In the genomic region with DNA sequence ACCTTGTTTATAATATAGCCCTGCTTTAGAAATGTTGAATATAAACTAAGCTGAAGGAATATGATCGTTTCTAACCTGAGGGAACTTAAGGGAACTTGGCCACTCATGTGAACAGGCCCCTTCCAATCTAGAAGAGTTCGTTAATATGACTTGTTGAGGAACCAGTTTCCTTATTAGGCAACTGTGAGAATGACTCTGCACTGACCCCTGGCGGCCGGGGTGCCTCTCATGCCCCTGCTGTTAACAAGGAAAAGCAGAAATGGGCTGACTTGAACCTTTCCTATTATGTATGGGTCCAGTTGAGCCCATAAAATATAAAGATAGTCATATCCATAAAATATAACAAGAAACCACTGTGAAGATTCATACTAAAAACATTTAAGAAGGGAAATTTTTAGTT, we compare ENCODE assay signal across 8 mouse cellular contexts. TPM values are rescaled to one million over a fixed set of nuclear protein-coding genes. Genes with fewer than 3 reads are reported as not detected.
DNase-seq lines count a peak whose midpoint lies in the region; ATAC-seq lines count a peak whose summit lies in the region.

No protein-coding gene starts in this region.

- intact Hi-C loops in heart, postnatal 25 days (cut with DNase I) = loop anchor here (2.0 kb wide), 1 partner anchor 150 kb away; no protein-coding TSS in a partner anchor

- no peaks in the 10 kb centered on the region for H3K9me3 ChIP-seq in midbrain, embryonic 10.5 days (replicated peaks)
- no peaks in the 10 kb centered on the region for H3K9me3 ChIP-seq in midbrain, embryonic 16.5 days (replicated peaks; ENCODE audit: control insufficient read depth, low read length, poor library complexity, severe bottlenecking)
- H3K9me3 ChIP-seq in limb, embryonic 11.5 days (ENCODE audit: control insufficient read depth, low read length) = no peaks in the 10 kb centered on the region
- H3K9me3 ChIP-seq in neural tube, embryonic 11.5 days (ENCODE audit: control insufficient read depth, low read length) = no peaks in the 10 kb centered on the region

- H3K9ac ChIP-seq in midbrain, embryonic 16.5 days (ENCODE audit: low read depth, low read length) = no peak overlapping the region
- H3K9ac ChIP-seq in limb, embryonic 11.5 days (ENCODE audit: low read length) = no peak overlapping the region
- no peak overlapping the region for H3K9ac ChIP-seq in neural tube, embryonic 11.5 days (ENCODE audit: low read length)

- no peaks in the 10 kb centered on the region for H3K4me1 ChIP-seq in midbrain, embryonic 10.5 days
- no peaks in the 10 kb centered on the region for H3K4me1 ChIP-seq in midbrain, embryonic 16.5 days (ENCODE audit: control insufficient read depth, insufficient read depth, low read length)
- H3K4me1 ChIP-seq in limb, embryonic 11.5 days (ENCODE audit: control insufficient read depth, insufficient read depth, low read length) = no peaks in the 10 kb centered on the region
- no peaks in the 10 kb centered on the region for H3K4me1 ChIP-seq in neural tube, embryonic 11.5 days (ENCODE audit: control insufficient read depth, insufficient read depth, low read length)

- WGBS in midbrain, embryonic 10.5 days = 8% methylated on average over 4 of the region's 4 CpGs
- 5% methylated on average over 4 of the region's 4 CpGs for WGBS in midbrain, embryonic 16.5 days
- WGBS in limb, embryonic 11.5 days = 4% methylated on average over 4 of the region's 4 CpGs
- 8% methylated on average over 4 of the region's 4 CpGs for WGBS in neural tube, embryonic 11.5 days

- peaks cover 26% of the 10 kb centered on the region for H3K36me3 ChIP-seq in midbrain, embryonic 10.5 days
- H3K36me3 ChIP-seq in midbrain, embryonic 16.5 days (ENCODE audit: control insufficient read depth, insufficient read depth, low read length) = peaks cover 5% of the 10 kb centered on the region
- H3K36me3 ChIP-seq in limb, embryonic 11.5 days (ENCODE audit: control insufficient read depth, insufficient read depth, low read length) = peaks cover 5% of the 10 kb centered on the region; the same call in 1 of the 2 replicates
- peaks cover 2% of the 10 kb centered on the region; the same call in 1 of the 2 replicates for H3K36me3 ChIP-seq in neural tube, embryonic 11.5 days (ENCODE audit: control insufficient read depth, insufficient read depth, low read length)

- no peak overlapping the region for H3K4me2 ChIP-seq in midbrain, embryonic 16.5 days (ENCODE audit: low read length)
- no peak overlapping the region for H3K4me2 ChIP-seq in limb, embryonic 11.5 days (ENCODE audit: low read depth, severe bottlenecking)
- no peak overlapping the region for H3K4me2 ChIP-seq in neural tube, embryonic 11.5 days (ENCODE audit: low read depth)

- no peaks in the 10 kb centered on the region for H3K27me3 ChIP-seq in midbrain, embryonic 10.5 days (ENCODE audit: low read depth, poor library complexity, severe bottlenecking)
- H3K27me3 ChIP-seq in midbrain, embryonic 16.5 days (ENCODE audit: control insufficient read depth, insufficient read depth, low read depth, low read length) = no peaks in the 10 kb centered on the region
- H3K27me3 ChIP-seq in limb, embryonic 11.5 days (ENCODE audit: control insufficient read depth, insufficient read depth, low read length) = no peaks in the 10 kb centered on the region
- no peaks in the 10 kb centered on the region for H3K27me3 ChIP-seq in neural tube, embryonic 11.5 days (ENCODE audit: control insufficient read depth, insufficient read depth, low read length)

- DNase-seq in midbrain, embryonic 10.5 days (ENCODE audit: low spot score) = peak; percentile 74
- peak; percentile 70 to 74 for DNase-seq in adrenal gland, adult 18-20 months (ENCODE audit: low spot score in 2 of 2)
- peak; percentile 48 for DNase-seq in embryo, embryonic 11.5 days (ENCODE audit: low read depth, low spot score)
- peak; percentile 16 for DNase-seq in heart, postnatal 25 days (ENCODE audit: low spot score)
- DNase-seq in limb, embryonic 11.5 days (ENCODE audit: low spot score) = peak; percentile 90
- peak; percentile 76 for DNase-seq in neural tube, embryonic 11.5 days (ENCODE audit: low spot score)
- peak; percentile 78 for DNase-seq in thymus, postnatal 25 days

- no peak overlapping the region for H3K4me3 ChIP-seq in midbrain, embryonic 10.5 days
- H3K4me3 ChIP-seq in midbrain, embryonic 16.5 days (ENCODE audit: low read depth, low read length) = no peak overlapping the region
- no peak overlapping the region for H3K4me3 ChIP-seq in limb, embryonic 11.5 days (ENCODE audit: low read depth, low read length)
- no peak overlapping the region for H3K4me3 ChIP-seq in neural tube, embryonic 11.5 days (ENCODE audit: low read depth, low read length)

- no peak for ATAC-seq in midbrain, embryonic 16.5 days
- ATAC-seq in limb, embryonic 11.5 days (ENCODE audit: insufficient number of reproducible peaks, low FRiP score, low TSS enrichment, low read depth) = no peak
- no peak for ATAC-seq in neural tube, embryonic 11.5 days (ENCODE audit: insufficient read depth, low FRiP score, low TSS enrichment)

- no peak overlapping the region for H3K27ac ChIP-seq in midbrain, embryonic 10.5 days (replicated peaks)
- no peak overlapping the region for H3K27ac ChIP-seq in midbrain, embryonic 16.5 days (ENCODE audit: low read length)
- H3K27ac ChIP-seq in limb, embryonic 11.5 days (replicated peaks; ENCODE audit: low read depth, low read length) = no peak overlapping the region
- H3K27ac ChIP-seq in neural tube, embryonic 11.5 days (ENCODE audit: low read depth, low read length) = no peak overlapping the region

RNA-seq across cellular contexts. Expression of a gene that starts 8.1 kb away (rescaled TPM):
- 20.6 and 21.9 TPM in 2 replicates for polyA plus RNA-seq in midbrain, embryonic 10.5 days (2016; fragmentation: Nextera tagmentation; extraction: Ambion mirVana)
- polyA plus RNA-seq in midbrain, embryonic 16.5 days (2015; fragmentation: Nextera tagmentation; extraction: Ambion mirVana) = 10.9 and 12.3 TPM in 2 replicates
- 10 to 100 TPM; 34.3 to 37.3 TPM for total RNA-seq in adrenal gland, adult 18-20 months (2021)
- 10 to 100 TPM; 35.7 to 42.7 TPM for total RNA-seq in heart, postnatal 25 days (2021)
- polyA plus RNA-seq in limb, embryonic 11.5 days (2014; fragmentation: Nextera tagmentation; extraction: Ambion mirVana) = 20.9 and 26.1 TPM in 2 replicates
- polyA plus RNA-seq in neural tube, embryonic 11.5 days (2014; fragmentation: Nextera tagmentation; extraction: Ambion mirVana) = 19.5 and 20.8 TPM in 2 replicates

RNA-seq across cellular contexts. Expression of a gene that starts 10.5 kb away (rescaled TPM):
- 13.7 and 14.1 TPM in 2 replicates for polyA plus RNA-seq in midbrain, embryonic 10.5 days (2016; fragmentation: Nextera tagmentation; extraction: Ambion mirVana)
- polyA plus RNA-seq in midbrain, embryonic 16.5 days (2015; fragmentation: Nextera tagmentation; extraction: Ambion mirVana) = 7.6 and 8.0 TPM in 2 replicates
- total RNA-seq in adrenal gland, adult 18-20 months (2021) = 10 to 100 TPM; 32.3 to 33.3 TPM
- 10 to 100 TPM; 68.3 to 71.5 TPM for total RNA-seq in heart, postnatal 25 days (2021)
- polyA plus RNA-seq in limb, embryonic 11.5 days (2014; fragmentation: Nextera tagmentation; extraction: Ambion mirVana) = 10.3 and 12.9 TPM in 2 replicates
- polyA plus RNA-seq in neural tube, embryonic 11.5 days (2014; fragmentation: Nextera tagmentation; extraction: Ambion mirVana) = 7.9 and 10.9 TPM in 2 replicates

RNA-seq across cellular contexts. Expression of a gene that starts 39.6 kb away (rescaled TPM):
- 76.8 and 98.1 TPM in 2 replicates for polyA plus RNA-seq in midbrain, embryonic 10.5 days (2016; fragmentation: Nextera tagmentation; extraction: Ambion mirVana)
- 174 and 187 TPM in 2 replicates for polyA plus RNA-seq in midbrain, embryonic 16.5 days (2015; fragmentation: Nextera tagmentation; extraction: Ambion mirVana)
- 10 to 100 TPM; 44.5 to 47.6 TPM for total RNA-seq in adrenal gland, adult 18-20 months (2021)
- 10 to 100 TPM; 41.0 to 42.6 TPM for total RNA-seq in heart, postnatal 25 days (2021)
- 75.3 and 82.5 TPM in 2 replicates for polyA plus RNA-seq in limb, embryonic 11.5 days (2014; fragmentation: Nextera tagmentation; extraction: Ambion mirVana)
- polyA plus RNA-seq in neural tube, embryonic 11.5 days (2014; fragmentation: Nextera tagmentation; extraction: Ambion mirVana) = 94.6 and 100 TPM in 2 replicates

Comparison
In these comparisons a context has a peak if more than half of its experiments do, and no peak if none do; other contexts are left out.
1. DNase-seq: peak in every context shown above with its lines; median percentile 90 in limb, embryonic 11.5 days; 78 in thymus, postnatal 25 days; 76 in neural tube, embryonic 11.5 days; 74 in midbrain, embryonic 10.5 days; 72 in adrenal gland, adult 18-20 months; 48 in embryo, embryonic 11.5 days; 16 in heart, postnatal 25 days.